Mouse (Mus musculus): Measurements from ENCODE around the gene Hcar2.

DNA sequence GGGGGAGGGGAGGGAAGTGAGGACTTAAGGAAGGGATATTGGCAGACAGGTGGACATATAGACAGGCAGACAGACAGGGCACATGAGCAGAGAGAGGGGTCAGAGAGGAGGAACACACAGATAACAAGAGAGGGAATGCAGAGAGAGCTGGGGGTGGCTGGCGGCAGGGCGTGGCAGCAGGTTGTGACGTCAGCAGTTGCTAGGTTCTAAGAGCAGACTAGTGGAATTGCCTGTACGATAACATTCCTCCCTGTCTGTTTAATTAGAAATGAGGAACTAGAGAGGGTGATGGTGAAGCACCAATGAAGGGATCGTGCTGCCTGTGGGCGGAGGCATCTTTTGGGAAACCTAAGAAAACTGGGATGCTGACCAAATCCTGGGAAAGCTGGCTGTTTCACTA lies 26.4 kb upstream of the Hcar2 start:
- TF ChIP-seq CTCF (IDR thresholded peaks at IDR 0.05; ENCODE audit: borderline replicate concordance, extremely low read depth, insufficient read depth, insufficient read length) (no peak), POLR2A (IDR thresholded peaks at IDR 0.05; ENCODE audit: borderline replicate concordance, extremely low read depth, insufficient read depth, insufficient read length, poor library complexity, severe bottlenecking) (no peak)
